Mouse (Mus musculus): ENCODE data around the gene Nucb1. TPM values are rescaled to one million over a fixed set of nuclear protein-coding genes. Genes with fewer than 3 reads are reported as not detected.

Gene Nucb1
- total RNA-seq, 2 experiments from 2014 or later, result 272 to 283 TPM

Small RNA genes within 50 kb of the gene (microRNA-seq; reads per million reads assigned to microRNA genes)
- 0.61 to 2.8 reads per million in 2 experiments for gene Gm22133 (ENCODE audit: borderline number of aligned reads in 2 of 2)

Other genes starting within 250 kb of the Nucb1 start
- under 1 TPM in 1 of 2 experiments, not detected in 1; 0.19 TPM for gene Slc6a21, start 232.9 kb downstream of the Nucb1 start, total RNA-seq (2021)
- gene Trpm4, start 176.6 kb downstream of the Nucb1 start, total RNA-seq (2021), result 10 to 100 TPM in 1 of 2 experiments, 1 to 10 TPM in 1; 7.8 to 11.0 TPM
- gene Hrc, start 175.1 kb downstream of the Nucb1 start, total RNA-seq (2021), result under 1 TPM; 0.17 to 0.83 TPM
- 1 to 10 TPM; 1.7 to 3.2 TPM for gene Ppfia3, start 143.4 kb downstream of the Nucb1 start, total RNA-seq (2021)
- 1 to 10 TPM; 1.3 to 1.7 TPM for gene Lin7b, start 139.8 kb downstream of the Nucb1 start, total RNA-seq (2021)
- 100 to 1,000 TPM; 262 to 325 TPM for gene Snrnp70, start 114.7 kb downstream of the Nucb1 start, total RNA-seq (2021)
- gene Kcna7, start 104.8 kb downstream of the Nucb1 start, total RNA-seq (2021), result not detected
- under 1 TPM; 0.17 to 0.45 TPM for gene Ntf5, start 96.7 kb downstream of the Nucb1 start, total RNA-seq (2021)
- gene Lhb, start 89.6 kb downstream of the Nucb1 start, total RNA-seq (2021), result not detected
- 10 to 100 TPM; 40.4 to 61.6 TPM for gene Gys1, start 75.6 kb downstream of the Nucb1 start, total RNA-seq (2021)
- gene Ruvbl2, start 72.3 kb downstream of the Nucb1 start, total RNA-seq (2021), result 10 to 100 TPM; 41.9 to 43.3 TPM
- 1,000 to 10,000 TPM; 1,437 to 1,911 TPM for gene Ftl1, start 50.5 kb downstream of the Nucb1 start, total RNA-seq (2021)
- 10 to 100 TPM; 58.2 to 64.3 TPM for gene Bax, start 43.5 kb downstream of the Nucb1 start, total RNA-seq (2021)
- gene Tulp2, start 28.5 kb downstream of the Nucb1 start, total RNA-seq (2021), result 1 to 10 TPM in 1 of 2 experiments, under 1 TPM in 1; 0.66 to 2.6 TPM
- 10 to 100 TPM; 42.8 to 43.4 TPM for gene Gm45808, start 23.6 kb downstream of the Nucb1 start, total RNA-seq (2021)
- 10 to 100 TPM; 73.2 to 77.2 TPM for gene Dhdh, start 21.6 kb downstream of the Nucb1 start, total RNA-seq (2021)
- 10 to 100 TPM; 47.1 to 48.6 TPM for gene Ppp1r15a, start 15.9 kb upstream of the Nucb1 start, total RNA-seq (2021)
- gene Plekha4, start 15.9 kb upstream of the Nucb1 start, total RNA-seq (2021), result 1 to 10 TPM; 2.5 to 2.7 TPM
- 1 to 10 TPM in 1 of 2 experiments, under 1 TPM in 1; 0.83 to 3.0 TPM for gene Hsd17b14, start 44.5 kb upstream of the Nucb1 start, total RNA-seq (2021)
- gene Bcat2, start 59.7 kb upstream of the Nucb1 start, total RNA-seq (2021), result 100 to 1,000 TPM; 164 to 265 TPM
- 1 to 10 TPM in 1 of 2 experiments, not detected in 1; 1.4 TPM for gene Fgf21, start 105.1 kb upstream of the Nucb1 start, total RNA-seq (2021)
- gene Fut1, start 106.9 kb upstream of the Nucb1 start, total RNA-seq (2021), result not detected
- under 1 TPM; 0.22 to 0.33 TPM for gene Izumo1, start 111.4 kb upstream of the Nucb1 start, total RNA-seq (2021)
- gene Rasip1, start 117.1 kb upstream of the Nucb1 start, total RNA-seq (2021), result 10 to 100 TPM; 16.0 to 27.6 TPM
- 1 to 10 TPM; 2.4 to 7.7 TPM for gene Mamstr, start 129.6 kb upstream of the Nucb1 start, total RNA-seq (2021)
- under 1 TPM in 1 of 2 experiments, not detected in 1; 0.13 TPM for gene Fut2, start 156.0 kb upstream of the Nucb1 start, total RNA-seq (2021)
- under 1 TPM; 0.36 to 0.61 TPM for gene Ntn5, start 173.6 kb upstream of the Nucb1 start, total RNA-seq (2021)
- gene Sec1, start 184.0 kb upstream of the Nucb1 start, total RNA-seq (2021), result under 1 TPM; 0.23 to 0.35 TPM
- 10 to 100 TPM; 15.8 to 16.9 TPM for gene Car11, start 189.4 kb upstream of the Nucb1 start, total RNA-seq (2021)
- 10 to 100 TPM; 64.8 to 96.6 TPM for gene Dbp, start 194.7 kb upstream of the Nucb1 start, total RNA-seq (2021)
- gene Rpl18, start 205.1 kb upstream of the Nucb1 start, total RNA-seq (2021), result 100 to 1,000 TPM; 934 to 965 TPM
- 10 to 100 TPM; 37.7 to 42.0 TPM for gene Sphk2, start 207.6 kb upstream of the Nucb1 start, total RNA-seq (2021)
- gene Fam83e, start 210.8 kb upstream of the Nucb1 start, total RNA-seq (2021), result under 1 TPM; 0.30 to 0.35 TPM
- gene Spaca4, start 215.4 kb upstream of the Nucb1 start, total RNA-seq (2021), result not detected